Mouse (Mus musculus): Measurements from ENCODE around the gene Samm50. TPM values are rescaled to one million over a fixed set of nuclear protein-coding genes. Genes with fewer than 3 reads are reported as not detected.
A peak's percentile ranks its signal among the peaks of the same experiment; 100 is the strongest.

Gene Samm50
- total RNA-seq, 2 experiments from 2014 or later = 53.9 to 69.2 TPM

GRCm38 (mm10) chr15:84263573-84263972 lies 71.5 kb downstream of the Samm50 start:
- peak; percentile 45; the same call in 1 of the 2 replicates for ATAC-seq (replicated peaks; ENCODE audit: low FRiP score, low TSS enrichment, poor library complexity, severe bottlenecking)

GRCm38 (mm10) chr15:84265141-84265540 lies 73.1 kb downstream of the Samm50 start:
- no peak for ATAC-seq (replicated peaks; ENCODE audit: low FRiP score, low TSS enrichment, poor library complexity, severe bottlenecking)

GRCm38 (mm10) chr15:84266290-84266689 lies 74.2 kb downstream of the Samm50 start:
- no peak for ATAC-seq (replicated peaks; ENCODE audit: low FRiP score, low TSS enrichment, poor library complexity, severe bottlenecking)

Other genes starting within 250 kb of the Samm50 start
- not detected in 2 replicates for gene Efcab6, start 126.9 kb upstream of the Samm50 start, total RNA-seq (2014; fragmentation: Nextera tagmentation)
- not detected in 2 replicates for gene Efcab6, start 126.9 kb upstream of the Samm50 start, total RNA-seq (2017)
- gene Sult4a1, start 86.5 kb upstream of the Samm50 start, total RNA-seq (2014; fragmentation: Nextera tagmentation) = not detected in 2 replicates
- gene Sult4a1, start 86.5 kb upstream of the Samm50 start, total RNA-seq (2017) = not detected in 2 replicates
- gene Pnpla5, start 69.1 kb upstream of the Samm50 start, total RNA-seq (2014; fragmentation: Nextera tagmentation) = not detected in 2 replicates
- not detected in 2 replicates for gene Pnpla5, start 69.1 kb upstream of the Samm50 start, total RNA-seq (2017)
- gene Pnpla3, start 24.4 kb upstream of the Samm50 start, total RNA-seq (2014; fragmentation: Nextera tagmentation) = not detected in 2 replicates
- not detected in 2 replicates for gene Pnpla3, start 24.4 kb upstream of the Samm50 start, total RNA-seq (2017)
- gene Parvb, start 39.8 kb downstream of the Samm50 start, total RNA-seq (2014; fragmentation: Nextera tagmentation) = 28.9 and 29.8 TPM in 2 replicates
- gene Parvb, start 39.8 kb downstream of the Samm50 start, total RNA-seq (2017) = 2.1 and 3.2 TPM in 2 replicates
- 49.1 and 67.2 TPM in 2 replicates for gene Parvg, start 131.8 kb downstream of the Samm50 start, total RNA-seq (2014; fragmentation: Nextera tagmentation)
- gene Parvg, start 131.8 kb downstream of the Samm50 start, total RNA-seq (2017) = 80.8 and 173 TPM in 2 replicates

All from megakaryocyte-erythroid progenitor cell, adult 5-6 weeks (primary cell).